Mouse (Mus musculus): ENCODE data around the gene Tmem81. TPM values are rescaled to one million over a fixed set of nuclear protein-coding genes. Genes with fewer than 3 reads are reported as not detected.

Gene Tmem81
- total and polyA plus RNA-seq, 3 experiments = 1.7 to 5.4 (median 3.3) TPM

Other genes starting within 250 kb of the Tmem81 start
- 100 to 1,000 TPM in 1 of 2 experiments, 10 to 100 TPM in 1; 98.4 to 272 TPM for gene Klhdc8a, start 207.6 kb upstream of the Tmem81 start, total RNA-seq (2021)
- gene Klhdc8a, start 207.6 kb upstream of the Tmem81 start, polyA plus RNA-seq (2012; rRNA removed) = 162 and 163 TPM in 2 replicates
- gene Nuak2, start 190.1 kb upstream of the Tmem81 start, total RNA-seq (2021) = 1 to 10 TPM; 4.7 TPM
- gene Nuak2, start 190.1 kb upstream of the Tmem81 start, polyA plus RNA-seq (2012; rRNA removed) = 2.8 and 2.9 TPM in 2 replicates
- gene Tmcc2, start 114.9 kb upstream of the Tmem81 start, total RNA-seq (2021) = 10 to 100 TPM in 1 of 2 experiments, 1 to 10 TPM in 1; 6.4 to 11.2 TPM
- gene Tmcc2, start 114.9 kb upstream of the Tmem81 start, polyA plus RNA-seq (2012; rRNA removed) = 12.2 and 15.4 TPM in 2 replicates
- gene Dstyk, start 88.7 kb upstream of the Tmem81 start, total RNA-seq (2021) = 10 to 100 TPM; 19.9 to 23.7 TPM
- gene Dstyk, start 88.7 kb upstream of the Tmem81 start, polyA plus RNA-seq (2012; rRNA removed) = 11.7 and 15.5 TPM in 2 replicates
- 10 to 100 TPM; 33.1 to 40.2 TPM for gene Rbbp5, start 28.9 kb upstream of the Tmem81 start, total RNA-seq (2021)
- gene Rbbp5, start 28.9 kb upstream of the Tmem81 start, polyA plus RNA-seq (2012; rRNA removed) = 4.5 and 5.0 TPM in 2 replicates
- gene Cntn2, start 37.0 kb downstream of the Tmem81 start, total RNA-seq (2021) = not detected
- 0.07 and 0.22 TPM in 2 replicates for gene Cntn2, start 37.0 kb downstream of the Tmem81 start, polyA plus RNA-seq (2012; rRNA removed)
- 1 to 10 TPM; 3.9 to 5.7 TPM for gene Nfasc, start 235.6 kb downstream of the Tmem81 start, total RNA-seq (2021)
- gene Nfasc, start 235.6 kb downstream of the Tmem81 start, polyA plus RNA-seq (2012; rRNA removed) = 1.2 and 1.5 TPM in 2 replicates

All from adrenal gland, adult 2 months (tissue).